Mouse (Mus musculus): ENCODE data around the gene Ddx52. TPM values are rescaled to one million over a fixed set of nuclear protein-coding genes. Genes with fewer than 3 reads are reported as not detected.

The Ddx52 gene
- total RNA-seq, 2 experiments from 2014 or later, result 19.8 TPM

GRCm38 (mm10) chr11:84011576-84011975 is 69.7 kb downstream of the Ddx52 start:
- no peak for DNase-seq (ENCODE audit: low spot score in 2 of 2)

Other genes with a start within 250 kb of the Ddx52 start
- gene Wfdc17, start 238.1 kb upstream of the Ddx52 start, total RNA-seq (2021), result 10 to 100 TPM in 1 of 2 experiments, 1 to 10 TPM in 1; 2.8 to 10.1 TPM
- not detected for gene Wfdc18, start 233.0 kb upstream of the Ddx52 start, total RNA-seq (2021)
- under 1 TPM in 1 of 2 experiments, not detected in 1; 0.83 TPM for gene Wfdc21, start 195.1 kb upstream of the Ddx52 start, total RNA-seq (2021)
- gene Heatr6, start 188.4 kb upstream of the Ddx52 start, total RNA-seq (2021), result 10 to 100 TPM; 12.3 to 14.0 TPM
- under 1 TPM in 1 of 2 experiments, not detected in 1; 0.17 TPM for gene Hnf1b, start 92.0 kb upstream of the Ddx52 start, total RNA-seq (2021)
- 10 to 100 TPM; 43.0 to 49.4 TPM for gene Synrg, start 22.4 kb downstream of the Ddx52 start, total RNA-seq (2021)
- 10 to 100 TPM in 1 of 2 experiments, 1 to 10 TPM in 1; 6.7 to 19.3 TPM for gene Dusp14, start 127.2 kb downstream of the Ddx52 start, total RNA-seq (2021)
- gene Tada2a, start 187.5 kb downstream of the Ddx52 start, total RNA-seq (2021), result 10 to 100 TPM; 12.5 to 12.6 TPM
- 100 to 1,000 TPM; 488 to 991 TPM for gene Acaca, start 187.6 kb downstream of the Ddx52 start, total RNA-seq (2021)
- gene Gm11437, start 225.4 kb downstream of the Ddx52 start, total RNA-seq (2021), result not detected